Mouse (Mus musculus) B cell, adult 67 days (primary cell): ENCODE results near the gene Papss2. TPM values are rescaled to one million over a fixed set of nuclear protein-coding genes. Genes with fewer than 3 reads are reported as not detected.

ENCODE experiments used
- total RNA-seq, 2 experiments: library from RNA; stranded (reverse); gene quantifications; 4 replicates each; pipeline ENCODE4 v1.2.4; 2023

Papss2 gene
- under 1 TPM in 1 of 2 experiments, not detected in 1; 0.15 TPM for total RNA-seq

GRCm38 (mm10) chr19:32595506-32596286 lies at the start of gene Papss2:
Papss2 (plus strand) TSS chr19:32595790.

Other genes with a start within 250 kb of the Papss2 start
- 100 to 1,000 TPM; 182 to 210 TPM for gene Sgms1, start 206.1 kb upstream of the Papss2 start, total RNA-seq
- 10 to 100 TPM; 70.2 to 71.4 TPM for gene Rpl9-ps6, start 129.2 kb upstream of the Papss2 start, total RNA-seq
- 10 to 100 TPM; 22.0 to 24.5 TPM for gene Minpp1, start 110.0 kb upstream of the Papss2 start, total RNA-seq
- 10 to 100 TPM; 50.8 to 52.8 TPM for gene Atad1, start 144.0 kb downstream of the Papss2 start, total RNA-seq
- gene Pten, start 161.7 kb downstream of the Papss2 start, total RNA-seq = 100 to 1,000 TPM; 208 to 236 TPM